Mouse (Mus musculus) forebrain, embryonic 11.5 days (tissue): ENCODE measurements around the gene Enc1. TPM values are rescaled to one million over a fixed set of nuclear protein-coding genes. Genes with fewer than 3 reads are reported as not detected.
A peak's percentile ranks its signal among the peaks of the same experiment; 100 is the strongest.

ENCODE experiments used
- ATAC-seq: fragments of 200-750 bp; cut with Nextera tagmentation; replicated peaks from 2 replicates; pipeline ENCODE4 v1.8.0; 2017; ENCODE audit warnings: moderate TSS enrichment; ENCODE audit not compliant: low FRiP score
- DNase-seq: peaks from one replicate; pipeline ENCODE4 v3.0.0-alpha.2; 2017; ENCODE audit warnings: low spot score
- H3K27ac ChIP-seq: fragments of 300-500 bp; sonication (generic); 2 replicates; pipeline ENCODE4 v1.5.1; 2014; ENCODE audit warnings: low read depth, low read length
- H3K27me3 ChIP-seq: fragments of 300-500 bp; sonication (generic); 2 replicates; pipeline ENCODE4 v1.6.1; 2014; ENCODE audit warnings: mild to moderate bottlenecking, low read length, mixed read lengths; ENCODE audit not compliant: control insufficient read depth, insufficient read depth
- H3K36me3 ChIP-seq: fragments of 300-500 bp; sonication (generic); 2 replicates; pipeline ENCODE4 v1.6.1; 2014; ENCODE audit warnings: mild to moderate bottlenecking, low read length, moderate library complexity, mixed read lengths; ENCODE audit not compliant: control insufficient read depth, insufficient read depth
- H3K4me1 ChIP-seq: fragments of 300-500 bp; sonication (generic); replicated peaks from 2 replicates; pipeline ENCODE4 v1.6.1; 2014; ENCODE audit warnings: low read length, mixed read lengths; ENCODE audit not compliant: control insufficient read depth, insufficient read depth
- H3K4me2 ChIP-seq: fragments of 300-500 bp; sonication (generic); 2 replicates; pipeline ENCODE4 v1.6.1; 2014; ENCODE audit warnings: low read depth, mild to moderate bottlenecking, low read length, moderate library complexity, mixed read lengths; ENCODE audit not compliant: severe bottlenecking
- H3K4me3 ChIP-seq: fragments of 300-500 bp; sonication (generic); 2 replicates; pipeline ENCODE4 v1.5.1; 2014; ENCODE audit warnings: low read depth, low read length
- H3K9ac ChIP-seq: fragments of 300-500 bp; sonication (generic); 2 replicates; pipeline ENCODE4 v1.6.1; 2014; ENCODE audit warnings: low read length
- H3K9me3 ChIP-seq: fragments of 300-500 bp; sonication (generic); 2 replicates; pipeline ENCODE4 v1.6.1; 2016; ENCODE audit warnings: low read length, mixed read lengths; ENCODE audit not compliant: control insufficient read depth
- WGBS: fragments of 180-500 bp; shearing (Covaris S2); extraction: QIAGEN DNeasy Blood & Tissue Kit; methylation state at CpG from one replicate; pipeline ENCODE4 v1.1.7; 2014; 5-methylcytosine and 5-hydroxymethylcytosine counted together
- polyA plus RNA-seq: library from polyadenylated mRNA; unstranded; fragments of >200 nt; fragmentation: Nextera tagmentation; extraction: Ambion mirVana; gene quantifications from 2 replicates; pipeline ENCODE4 v1.2.1, GENCODE M21; 2014

Gene Enc1
- polyA plus RNA-seq, 1 experiment from 2014 or later: 17.9 TPM

DNA sequence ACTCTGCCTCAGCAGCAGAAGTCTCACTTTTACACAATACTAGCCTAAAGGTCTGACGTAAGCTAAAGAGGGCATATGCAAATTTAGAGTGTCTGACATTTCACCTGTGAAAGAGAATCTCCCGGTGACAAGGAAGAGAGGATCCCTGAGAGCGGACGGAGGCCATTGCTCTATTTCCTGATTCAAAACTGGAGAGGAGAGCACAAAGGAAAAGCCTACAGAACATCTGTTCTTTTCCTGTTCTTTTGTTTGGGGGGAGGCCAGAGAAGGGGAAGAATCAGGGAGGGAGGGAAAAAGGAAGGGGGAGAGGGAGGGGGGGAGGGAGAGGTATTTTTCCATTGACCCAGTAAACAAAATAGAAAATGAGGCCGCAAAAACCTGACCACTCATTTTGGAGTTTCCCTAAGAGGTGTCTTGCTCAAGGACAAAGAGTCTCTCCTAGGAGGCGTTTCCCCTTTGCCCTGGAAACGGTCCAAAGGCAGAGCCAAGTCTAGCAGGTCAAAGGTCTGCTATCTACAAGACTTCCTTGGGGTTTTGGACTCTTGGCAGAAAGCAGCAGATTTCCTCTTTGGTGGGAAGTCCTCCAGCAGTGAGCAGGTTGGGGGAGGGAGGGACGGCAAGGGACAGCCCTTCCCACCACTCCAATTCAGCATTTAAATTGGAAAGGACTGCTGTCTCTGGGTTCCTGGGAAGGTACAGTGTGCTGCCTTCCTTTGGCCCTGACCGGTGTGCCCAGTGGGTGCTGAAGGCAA lies 54.4 kb downstream of the Enc1 start:
- Histone ChIP-seq H3K36me3 (no peaks in the 10 kb centered on the region), H3K4me1 (peaks cover 16% of the 10 kb centered on the region; the same call in 1 of the 2 replicates), H3K4me2 (no peak overlapping the region), H3K27ac (no peak overlapping the region), H3K9ac (no peak overlapping the region), H3K4me3 (no peak overlapping the region), H3K27me3 (no peaks in the 10 kb centered on the region), H3K9me3 (no peaks in the 10 kb centered on the region)
- ATAC-seq (no peak), DNase-seq (no peak)
- WGBS: 64% methylated on average over 9 of the region's 9 CpGs

DNA sequence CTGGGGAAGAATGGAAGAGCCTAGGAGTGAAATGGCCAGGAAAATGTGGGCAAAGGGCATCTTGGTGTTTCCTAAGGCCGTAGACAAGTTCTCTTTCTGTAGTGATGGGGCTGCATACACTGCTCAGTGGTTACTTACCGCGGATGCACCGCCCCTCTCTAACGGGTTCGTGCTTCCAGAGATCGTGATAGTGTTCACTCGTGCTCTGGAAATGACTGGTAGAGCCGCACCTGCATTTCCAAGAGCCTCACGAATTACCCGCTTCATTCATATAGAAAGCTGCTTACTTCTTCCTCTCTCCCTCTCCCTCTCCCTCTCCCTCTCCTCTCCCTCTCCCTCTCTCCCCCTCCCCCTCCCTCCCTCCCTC lies 54.9 kb downstream of the Enc1 start:
- Histone ChIP-seq H3K4me2 (no peak overlapping the region), H3K4me3 (no peak overlapping the region), H3K9me3 (no peaks in the 10 kb centered on the region), H3K27me3 (no peaks in the 10 kb centered on the region), H3K4me1 (peaks cover 13% of the 10 kb centered on the region; the same call in 1 of the 2 replicates), H3K9ac (no peak overlapping the region), H3K27ac (no peak overlapping the region), H3K36me3 (no peaks in the 10 kb centered on the region)
- ATAC-seq (no peak), DNase-seq (no peak)
- WGBS: 75% methylated on average over 11 of the region's 11 CpGs

DNA sequence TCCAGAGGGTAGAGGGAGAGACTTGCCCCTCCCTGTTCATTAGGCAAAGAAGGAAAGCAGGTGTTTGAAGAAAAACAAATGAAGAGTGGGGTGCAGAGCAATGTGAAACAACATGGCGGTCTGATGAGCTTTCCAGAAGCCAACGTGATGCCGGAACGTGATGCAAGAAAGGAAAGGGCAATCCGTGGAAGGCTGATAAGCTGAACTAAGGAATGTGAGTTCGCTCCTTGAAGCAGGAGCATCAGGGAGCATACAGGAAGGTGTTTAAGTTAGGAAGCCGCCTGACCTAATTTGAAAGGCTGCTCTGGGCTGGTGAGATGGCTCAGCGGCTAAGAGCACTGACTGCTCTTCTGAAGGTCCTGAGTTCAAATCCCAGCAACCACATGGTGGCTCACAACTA lies 55.4 kb downstream of the Enc1 start:
- Histone ChIP-seq H3K4me3 (no peak overlapping the region), H3K4me1 (peaks cover 13% of the 10 kb centered on the region; the same call in 1 of the 2 replicates), H3K27me3 (no peaks in the 10 kb centered on the region), H3K9ac (no peak overlapping the region), H3K27ac (no peak overlapping the region), H3K36me3 (no peaks in the 10 kb centered on the region), H3K9me3 (no peaks in the 10 kb centered on the region), H3K4me2 (no peak overlapping the region)
- DNase-seq (peak; percentile 24), ATAC-seq (no peak)
- WGBS: 89% methylated on average over 8 of the region's 8 CpGs

DNA sequence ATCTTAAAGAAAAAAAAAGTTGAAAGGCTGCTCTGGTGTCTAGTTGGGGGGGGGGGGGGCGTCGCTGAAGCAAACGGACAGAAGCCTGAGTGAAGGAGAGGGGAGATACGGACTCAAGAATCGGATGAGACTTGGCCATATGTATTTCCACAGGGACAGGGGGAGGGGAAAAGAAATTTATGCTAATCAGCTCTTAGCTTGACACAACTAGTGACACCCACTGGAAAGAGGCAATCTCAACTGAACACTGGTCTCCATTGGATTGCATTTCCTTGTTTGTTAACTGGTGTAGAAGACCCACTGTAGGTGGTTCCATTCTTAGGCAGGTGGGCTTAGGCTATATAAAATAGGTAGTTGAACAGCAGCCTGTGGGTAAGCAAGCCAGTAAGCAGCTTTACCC lies 55.9 kb downstream of the Enc1 start:
- Histone ChIP-seq H3K9me3 (no peaks in the 10 kb centered on the region), H3K36me3 (no peaks in the 10 kb centered on the region), H3K9ac (no peak overlapping the region), H3K27ac (no peak overlapping the region), H3K4me1 (peaks cover 13% of the 10 kb centered on the region; the same call in 1 of the 2 replicates), H3K4me2 (no peak overlapping the region), H3K4me3 (no peak overlapping the region), H3K27me3 (no peaks in the 10 kb centered on the region)
- DNase-seq (peak; percentile 37), ATAC-seq (no peak)
- 94% methylated on average over 3 of the region's 5 CpGs for WGBS

DNA sequence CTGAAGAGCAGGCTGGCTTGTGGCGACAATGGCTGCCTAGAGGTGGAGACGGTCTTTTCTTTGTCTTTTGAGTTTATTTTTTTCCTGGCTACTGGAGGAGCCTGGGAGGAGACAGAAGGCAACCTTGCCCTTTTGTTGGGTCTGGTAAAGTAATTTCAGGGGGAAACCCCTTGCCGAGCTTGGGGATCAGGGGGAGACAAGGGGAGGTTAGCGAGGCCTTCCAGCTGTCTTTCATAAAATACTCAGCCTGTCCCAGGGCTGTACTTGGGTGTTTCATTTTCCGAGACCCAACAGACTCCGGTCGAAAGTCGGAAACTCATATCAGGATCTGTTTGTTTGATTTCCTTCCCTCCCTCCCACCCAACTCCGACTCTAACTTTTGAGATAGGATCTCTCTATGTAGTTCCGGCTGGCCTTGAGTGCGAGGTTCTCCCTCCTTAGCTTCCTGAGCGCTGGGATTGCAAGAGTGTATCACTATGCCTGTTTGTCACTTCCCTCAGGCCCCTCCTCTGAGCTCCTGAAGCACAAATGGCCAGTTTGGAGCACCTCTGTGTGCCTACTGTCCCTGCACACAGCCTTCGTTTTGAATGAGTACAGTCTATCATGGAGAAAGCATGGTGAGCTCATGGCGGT lies 56.6 kb downstream of the Enc1 start:
- Histone ChIP-seq H3K4me3 (no peak overlapping the region), H3K27ac (no peak overlapping the region), H3K36me3 (no peaks in the 10 kb centered on the region), H3K9ac (no peak overlapping the region), H3K9me3 (no peaks in the 10 kb centered on the region), H3K4me1 (peaks cover 8% of the 10 kb centered on the region; the same call in 1 of the 2 replicates), H3K4me2 (no peak overlapping the region), H3K27me3 (no peaks in the 10 kb centered on the region)
- 78% methylated on average over 14 of the region's 14 CpGs for WGBS
- ATAC-seq (no peak), DNase-seq (peak; percentile 41)

DNA sequence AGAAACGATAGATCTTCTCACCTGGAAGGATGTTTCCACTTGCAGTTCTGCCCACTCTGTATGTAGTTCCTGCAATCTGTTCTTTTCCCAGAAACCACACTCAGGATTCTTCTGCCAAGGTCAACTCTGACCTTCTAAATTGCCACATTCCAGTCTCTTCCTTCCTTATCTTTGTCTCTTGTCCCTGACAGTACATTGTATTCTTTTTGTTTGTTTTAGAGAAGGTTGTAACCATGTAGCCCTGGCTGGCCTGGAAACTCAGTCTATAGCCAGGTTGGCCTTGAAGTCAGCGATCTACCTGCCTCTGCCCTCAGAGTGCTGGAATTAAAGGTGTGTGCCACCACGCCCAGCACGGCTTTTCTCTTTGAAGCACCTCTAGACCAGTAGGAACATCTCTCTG lies 58.0 kb downstream of the Enc1 start:
- 0 out of 2 replicates have a peak, but pooled peaks cover 4% of the 10 kb centered on the region for H3K4me1 ChIP-seq
- no peak for DNase-seq
- H3K9ac ChIP-seq: no peak overlapping the region
- no peak overlapping the region for H3K4me2 ChIP-seq
- no peaks in the 10 kb centered on the region for H3K9me3 ChIP-seq
- H3K36me3 ChIP-seq: no peaks in the 10 kb centered on the region
- 93% methylated on average over 4 of the region's 4 CpGs for whole genome bisulfite sequencing
- no peak overlapping the region for H3K4me3 ChIP-seq
- H3K27me3 ChIP-seq: no peaks in the 10 kb centered on the region
- no peak overlapping the region for H3K27ac ChIP-seq
- no peak for ATAC-seq

DNA sequence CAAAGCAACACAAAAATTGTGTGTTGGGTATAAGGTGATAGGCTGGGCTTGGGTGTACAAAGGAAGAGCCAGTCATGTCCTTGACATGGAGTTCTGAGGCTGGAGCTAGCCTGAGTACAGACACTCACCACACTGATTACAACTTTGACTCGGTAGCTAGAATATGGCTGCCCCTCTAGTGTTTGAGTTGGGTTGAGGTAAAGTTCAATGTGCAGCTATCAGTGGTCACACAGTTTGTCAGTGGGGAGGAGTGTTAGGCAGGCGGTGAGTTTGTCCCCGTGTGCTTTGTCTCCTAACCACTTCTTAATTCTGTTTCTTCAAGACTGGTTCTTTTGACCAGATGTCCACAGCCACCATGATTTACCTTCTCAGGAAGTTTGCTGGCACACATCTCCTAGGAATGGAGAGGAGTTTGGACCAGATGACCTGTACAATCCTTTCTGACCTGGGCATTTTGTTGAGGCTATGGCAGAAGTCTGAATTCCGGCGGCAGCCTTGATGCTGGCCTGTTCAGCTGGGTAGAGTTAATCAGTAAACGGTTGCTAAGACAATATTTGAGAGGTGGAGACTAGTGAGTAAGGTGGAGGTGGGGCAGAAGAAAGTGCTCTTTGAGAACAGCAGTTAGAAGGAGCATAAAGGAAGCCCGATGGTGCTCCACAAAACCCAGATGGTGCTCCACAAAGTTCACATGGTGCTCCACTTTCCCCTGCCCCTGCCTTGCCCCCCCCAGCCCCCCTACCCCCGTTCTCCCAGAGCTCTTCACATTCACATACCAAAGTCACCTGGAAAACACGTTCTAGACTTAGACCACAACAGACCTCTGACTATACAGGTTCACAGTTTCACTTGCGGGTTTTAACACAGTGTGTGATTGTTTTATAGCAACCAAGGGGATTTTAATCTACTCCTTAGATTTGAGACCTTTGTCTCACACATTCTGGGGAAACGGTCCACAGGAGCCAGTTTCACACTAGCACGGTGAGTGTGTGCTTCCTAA lies 59.3 kb downstream of the Enc1 start:
- 0 out of 2 replicates have a peak, but pooled peaks cover 4% of the 10 kb centered on the region for H3K4me1 ChIP-seq
- 90% methylated on average over 12 of the region's 12 CpGs for WGBS

More for the DNA sequence above, 59.3 kb downstream of the Enc1 start:
- Histone ChIP-seq H3K9me3 (no peaks in the 10 kb centered on the region), H3K27me3 (no peaks in the 10 kb centered on the region), H3K4me2 (no peak overlapping the region), H3K4me3 (no peak overlapping the region), H3K27ac (no peak overlapping the region), H3K36me3 (no peaks in the 10 kb centered on the region), H3K9ac (no peak overlapping the region)
- ATAC-seq: no peak
- peak; percentile 14 for DNase-seq
